24 mouse cellular contexts compared by ENCODE assay signal in genomic region chr5:147847361-147847760, GRCm38 (mm10). TPM values are rescaled to one million over a fixed set of nuclear protein-coding genes. Genes with fewer than 3 reads are reported as not detected.
A peak's percentile ranks its signal among the peaks of the same experiment; 100 is the strongest.
DNase-seq lines count a peak whose midpoint lies in the region; ATAC-seq and TF ChIP-seq lines count a peak whose summit lies in the region.
"Had no signal": no experiment of that assay in that cellular context is flagged by ENCODE, and none has a peak within 500 bp of the region (broad histone marks: within the 10 kb centered on the region; RNA-seq: fewer than 3 reads in every experiment).

No protein-coding gene starts in this region.

- 0 out of 2 replicates have a peak, but pooled peaks cover 4% of the 10 kb centered on the region for H3K4me1 ChIP-seq in kidney, postnatal 0 days (replicated peaks; ENCODE audit: insufficient read depth, low read length)
- H3K4me1 ChIP-seq in kidney, embryonic 15.5 days, result peaks cover 3% of the 10 kb centered on the region; the same call in 1 of the 2 replicates
- H3K4me1 ChIP-seq in lung, postnatal 0 days (ENCODE audit: insufficient read depth, low read depth, low read length), result no peaks in the 10 kb centered on the region
- no peaks in the 10 kb centered on the region for H3K4me1 ChIP-seq in stomach, embryonic 16.5 days (ENCODE audit: control insufficient read depth, insufficient read depth, low read length)
- no peaks in the 10 kb centered on the region for H3K4me1 ChIP-seq in hindbrain, embryonic 10.5 days (replicated peaks)
- H3K4me1 ChIP-seq: hindbrain, embryonic 12.5 days; liver, embryonic 13.5 days; neural tube, embryonic 12.5 days had no signal

- H3K4me3 ChIP-seq in kidney, postnatal 0 days (replicated peaks; ENCODE audit: low read depth, low read length), result no peak overlapping the region
- no peak overlapping the region for H3K4me3 ChIP-seq in kidney, embryonic 15.5 days (replicated peaks)
- no peak overlapping the region for H3K4me3 ChIP-seq in lung, postnatal 0 days (ENCODE audit: low read depth, low read length)
- no peak overlapping the region for H3K4me3 ChIP-seq in stomach, embryonic 16.5 days (replicated peaks; ENCODE audit: low read length)
- no peak overlapping the region for H3K4me3 ChIP-seq in hindbrain, embryonic 10.5 days
- H3K4me3 ChIP-seq: hindbrain, embryonic 12.5 days; intestine, embryonic 15.5 days; liver, embryonic 13.5 days; lung, embryonic 15.5 days; myocyte; neural tube, embryonic 12.5 days had no signal

- peak; percentile 50 for DNase-seq in kidney, postnatal 0 days (ENCODE audit: low spot score)
- DNase-seq in lung, postnatal 0 days (ENCODE audit: low spot score), result peak; percentile 78
- no peak for DNase-seq in lung, adult 18-20 months
- peak; percentile 18 for DNase-seq in adipocyte (ENCODE audit: low spot score)
- no peak for DNase-seq in hindbrain, embryonic 10.5 days (ENCODE audit: low spot score)
- DNase-seq: adrenal gland, adult 8-10 months; B cell, adult 2 months; cerebellum, adult 8-10 months; cerebellum, postnatal 25 days; gastrocnemius, postnatal 10 days; kidney, adult 8-10 months; left cerebral cortex, postnatal 4 days; liver, embryonic 13.5 days; thymus, postnatal 14 days had no signal

- H3K27ac ChIP-seq in kidney, postnatal 0 days, result no peak overlapping the region
- no peak overlapping the region for H3K27ac ChIP-seq in kidney, embryonic 15.5 days
- no peak overlapping the region for H3K27ac ChIP-seq in lung, postnatal 0 days (ENCODE audit: low read length)
- no peak overlapping the region for H3K27ac ChIP-seq in stomach, embryonic 16.5 days (ENCODE audit: low read length)
- H3K27ac ChIP-seq in hindbrain, embryonic 10.5 days, result no peak overlapping the region
- H3K27ac ChIP-seq: hindbrain, embryonic 12.5 days; hindbrain, postnatal 0 days; intestine, embryonic 15.5 days; liver, embryonic 13.5 days; lung, embryonic 15.5 days; macrophage; neural tube, embryonic 12.5 days had no signal

- TF ChIP-seq CTCF in kidney, postnatal 0 days (IDR thresholded peaks at IDR 0.05; ENCODE audit: low read depth), result no peak
- TF ChIP-seq CTCF in lung, postnatal 0 days (IDR thresholded peaks at IDR 0.05), result no peak

- no peak for ATAC-seq in kidney, postnatal 0 days (replicated peaks; ENCODE audit: low FRiP score, low read depth)
- ATAC-seq in kidney, embryonic 15.5 days (replicated peaks; ENCODE audit: low FRiP score), result no peak
- ATAC-seq in lung, postnatal 0 days, result peak; percentile 41; the same call in 1 of the 2 replicates
- ATAC-seq in stomach, embryonic 16.5 days (ENCODE audit: insufficient read depth, low FRiP score), result peak; percentile 38; the same call in 1 of the 2 replicates
- ATAC-seq: midbrain, embryonic 16.5 days had no signal

- H3K9me3 ChIP-seq in kidney, postnatal 0 days (replicated peaks; ENCODE audit: low read length), result no peaks in the 10 kb centered on the region
- H3K9me3 ChIP-seq in kidney, embryonic 15.5 days (replicated peaks), result no peaks in the 10 kb centered on the region
- no peaks in the 10 kb centered on the region for H3K9me3 ChIP-seq in lung, postnatal 0 days (ENCODE audit: low read length)
- H3K9me3 ChIP-seq in stomach, embryonic 16.5 days (replicated peaks; ENCODE audit: control insufficient read depth, low read length), result no peaks in the 10 kb centered on the region
- no peaks in the 10 kb centered on the region for H3K9me3 ChIP-seq in hindbrain, embryonic 10.5 days
- H3K9me3 ChIP-seq: hindbrain, embryonic 12.5 days; intestine, embryonic 15.5 days; liver, embryonic 13.5 days; lung, embryonic 15.5 days; neural tube, embryonic 12.5 days had no signal

- no peak overlapping the region for H3K4me2 ChIP-seq in kidney, postnatal 0 days (ENCODE audit: low read length)
- no peak overlapping the region for H3K4me2 ChIP-seq in kidney, embryonic 15.5 days
- no peak overlapping the region for H3K4me2 ChIP-seq in lung, postnatal 0 days (replicated peaks; ENCODE audit: low read depth, low read length)
- H3K4me2 ChIP-seq in stomach, embryonic 16.5 days (ENCODE audit: low read depth, low read length), result no peak overlapping the region
- H3K4me2 ChIP-seq: intestine, embryonic 15.5 days; liver, embryonic 13.5 days; neural tube, embryonic 12.5 days had no signal

- no peak overlapping the region for H3K9ac ChIP-seq in kidney, postnatal 0 days (ENCODE audit: low read depth, low read length)
- no peak overlapping the region for H3K9ac ChIP-seq in kidney, embryonic 15.5 days
- H3K9ac ChIP-seq in lung, postnatal 0 days (replicated peaks; ENCODE audit: low read depth), result no peak overlapping the region
- no peak overlapping the region for H3K9ac ChIP-seq in stomach, embryonic 16.5 days (ENCODE audit: low read length)
- H3K9ac ChIP-seq: hindbrain, embryonic 12.5 days; intestine, embryonic 15.5 days; liver, embryonic 13.5 days; lung, embryonic 15.5 days; neural tube, embryonic 12.5 days had no signal

- no peaks in the 10 kb centered on the region for H3K36me3 ChIP-seq in kidney, postnatal 0 days (ENCODE audit: insufficient read depth, low read length)
- no peaks in the 10 kb centered on the region for H3K36me3 ChIP-seq in kidney, embryonic 15.5 days
- H3K36me3 ChIP-seq in lung, postnatal 0 days (ENCODE audit: insufficient read depth, low read length), result no peaks in the 10 kb centered on the region
- no peaks in the 10 kb centered on the region for H3K36me3 ChIP-seq in stomach, embryonic 16.5 days (ENCODE audit: control insufficient read depth, insufficient read depth, low read length)
- no peaks in the 10 kb centered on the region for H3K36me3 ChIP-seq in hindbrain, embryonic 10.5 days
- H3K36me3 ChIP-seq: hindbrain, embryonic 12.5 days; intestine, embryonic 15.5 days; liver, embryonic 13.5 days; lung, embryonic 15.5 days; neural tube, embryonic 12.5 days had no signal

- no peaks in the 10 kb centered on the region for H3K27me3 ChIP-seq in kidney, postnatal 0 days (ENCODE audit: insufficient read depth, low read length)
- H3K27me3 ChIP-seq in kidney, embryonic 15.5 days, result peaks cover 8% of the 10 kb centered on the region; the same call in 1 of the 2 replicates
- H3K27me3 ChIP-seq in lung, postnatal 0 days (replicated peaks; ENCODE audit: insufficient read depth, low read length), result no peaks in the 10 kb centered on the region
- no peaks in the 10 kb centered on the region for H3K27me3 ChIP-seq in stomach, embryonic 16.5 days (ENCODE audit: control insufficient read depth, insufficient read depth, low read length)
- no peaks in the 10 kb centered on the region for H3K27me3 ChIP-seq in hindbrain, embryonic 10.5 days (ENCODE audit: insufficient read depth, poor library complexity, severe bottlenecking)
- H3K27me3 ChIP-seq: hindbrain, embryonic 12.5 days; intestine, embryonic 15.5 days; liver, embryonic 13.5 days; lung, embryonic 15.5 days; neural tube, embryonic 12.5 days had no signal

- 47% methylated on average over 5 of the region's 5 CpGs for WGBS in kidney, postnatal 0 days
- 54% methylated on average over 5 of the region's 5 CpGs for WGBS in kidney, embryonic 15.5 days
- WGBS in lung, postnatal 0 days, result 47% methylated on average over 5 of the region's 5 CpGs
- 33% methylated on average over 5 of the region's 5 CpGs for WGBS in stomach, embryonic 16.5 days
- 89% methylated on average over 5 of the region's 5 CpGs for WGBS in hindbrain, embryonic 10.5 days

- no peak for TF ChIP-seq EP300 in lung, postnatal 0 days (IDR thresholded peaks at IDR 0.05)

RNA-seq across cellular contexts. Expression of gene Pomp, which starts 12.9 kb away (rescaled TPM):
- 521 and 525 TPM in 2 replicates for polyA plus RNA-seq in kidney, postnatal 0 days (2015; fragmentation: Nextera tagmentation; extraction: Ambion mirVana)
- 481 and 542 TPM in 2 replicates for polyA plus RNA-seq in kidney, embryonic 15.5 days (2015; fragmentation: Nextera tagmentation; extraction: Ambion mirVana)
- 393 and 397 TPM in 2 replicates for polyA plus RNA-seq in lung, postnatal 0 days (2015; fragmentation: Nextera tagmentation; extraction: Ambion mirVana)
- 388 and 446 TPM in 2 replicates for polyA plus RNA-seq in stomach, embryonic 16.5 days (2015; fragmentation: Nextera tagmentation; extraction: Ambion mirVana)
- polyA plus RNA-seq in hindbrain, embryonic 10.5 days (2016; fragmentation: Nextera tagmentation; extraction: Ambion mirVana), result 499 and 521 TPM in 2 replicates

RNA-seq across cellular contexts. Expression of gene Slc46a3, which starts 47.3 kb away (rescaled TPM):
- 2.9 and 3.0 TPM in 2 replicates for polyA plus RNA-seq in kidney, postnatal 0 days (2015; fragmentation: Nextera tagmentation; extraction: Ambion mirVana)
- polyA plus RNA-seq in kidney, embryonic 15.5 days (2015; fragmentation: Nextera tagmentation; extraction: Ambion mirVana), result 2.3 and 2.5 TPM in 2 replicates
- 9.4 and 10.7 TPM in 2 replicates for polyA plus RNA-seq in lung, postnatal 0 days (2015; fragmentation: Nextera tagmentation; extraction: Ambion mirVana)
- polyA plus RNA-seq in stomach, embryonic 16.5 days (2015; fragmentation: Nextera tagmentation; extraction: Ambion mirVana), result 7.3 and 9.0 TPM in 2 replicates
- 3.0 and 3.9 TPM in 2 replicates for polyA plus RNA-seq in hindbrain, embryonic 10.5 days (2016; fragmentation: Nextera tagmentation; extraction: Ambion mirVana)

Comparison
In these comparisons a context has a peak if more than half of its experiments do, and no peak if none do; other contexts are left out.
1. DNase-seq: peak in kidney, postnatal 0 days (single experiment), lung, postnatal 0 days (single experiment) and adipocyte (single experiment); none in lung, adult 18-20 months (0 of 2) and hindbrain, embryonic 10.5 days (single experiment).
2. ATAC-seq: peak in lung, postnatal 0 days (single experiment) and stomach, embryonic 16.5 days (single experiment); none in kidney, postnatal 0 days (single experiment) and kidney, embryonic 15.5 days (single experiment).